Mouse (Mus musculus) cerebellum, adult 2 months (tissue): Measurements from ENCODE around the gene Zfp580.

Experiments used
- CTCF ChIP-seq: fragments of 200-500 bp; IDR thresholded peaks from 2 replicates; pipeline ENCODE4 v1.5.1; 2011; ENCODE audit warnings: low read depth, mild to moderate bottlenecking, control low read depth, low read length, moderate library complexity, borderline replicate concordance; ENCODE audit not compliant: insufficient read depth
- POLR2A ChIP-seq: fragments of 200-500 bp; IDR thresholded peaks from 2 replicates; pipeline ENCODE4 v1.6.1; 2011; ENCODE audit warnings: low read length, control low read depth, borderline replicate concordance; ENCODE audit not compliant: insufficient read depth

DNA sequence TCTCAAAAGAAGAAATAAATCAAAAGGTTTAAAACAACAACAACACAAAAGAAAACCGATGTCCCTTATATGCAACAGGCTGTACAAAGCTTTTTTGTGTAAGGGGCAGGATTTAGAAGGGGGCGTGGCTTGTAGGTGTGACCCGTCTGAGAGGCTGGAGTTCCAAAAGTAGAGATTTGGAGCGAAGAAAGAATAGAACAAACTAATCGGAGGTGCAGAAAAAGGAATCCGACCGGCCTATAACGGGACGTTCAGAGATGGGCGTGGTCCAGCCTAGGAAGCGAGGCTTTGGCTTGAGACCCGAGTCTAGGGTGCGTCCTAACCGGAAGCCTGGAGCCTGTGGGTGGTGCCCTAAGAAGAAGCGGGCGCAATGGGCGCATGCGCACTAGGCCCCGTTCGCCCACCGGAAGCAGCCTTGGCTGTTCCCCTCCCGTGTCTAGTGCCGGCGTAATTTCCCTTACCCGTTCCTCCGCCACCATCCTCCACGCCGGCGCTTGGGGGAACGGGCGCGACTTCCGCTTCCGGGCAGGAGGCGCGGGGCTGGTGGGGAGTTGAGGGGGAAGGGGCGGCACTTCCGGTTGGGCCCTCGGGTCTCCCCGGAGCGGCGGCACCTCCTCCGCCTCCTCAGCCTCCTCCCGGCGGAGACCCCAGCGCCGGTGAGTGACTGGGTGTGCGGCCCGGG, 31.2 kb upstream of the Zfp580 start, which contains the start of the genes Zfp865 and Ccdc106:
- TF ChIP-seq CTCF, result no peak
- peak; percentile 50; the same call in 1 of the 2 replicates for TF ChIP-seq POLR2A
